Mouse (Mus musculus): Measurements from ENCODE around the gene Rdh7. TPM values are rescaled to one million over a fixed set of nuclear protein-coding genes. Genes with fewer than 3 reads are reported as not detected.

Rdh7 gene
- polyA plus RNA-seq (2012; rRNA removed; ENCODE audit: low replicate concordance): 40.9 and 82.5 TPM in 2 replicates

DNA sequence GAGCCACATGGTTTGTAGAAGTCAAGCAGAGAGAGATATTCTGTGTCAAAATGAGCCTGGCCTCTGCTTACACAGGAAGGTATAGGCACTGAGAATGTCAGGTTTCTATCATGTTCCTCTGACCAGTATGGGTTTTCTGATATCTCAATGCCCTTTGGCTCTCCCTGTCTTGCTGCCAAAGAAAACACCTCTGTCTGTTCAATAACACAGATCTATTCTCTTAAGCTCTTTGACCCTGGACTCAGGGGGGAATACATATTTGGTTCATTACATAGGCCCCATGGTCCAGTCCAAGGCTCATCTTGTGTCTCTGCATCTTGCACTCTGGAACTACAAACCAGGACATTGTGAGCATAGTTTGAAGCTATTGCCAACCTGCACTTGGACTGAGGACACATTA, at the start of gene Rdh7:
Rdh7 (minus strand) TSS at position 213 of the 400 bp plus-strand sequence.

DNA sequence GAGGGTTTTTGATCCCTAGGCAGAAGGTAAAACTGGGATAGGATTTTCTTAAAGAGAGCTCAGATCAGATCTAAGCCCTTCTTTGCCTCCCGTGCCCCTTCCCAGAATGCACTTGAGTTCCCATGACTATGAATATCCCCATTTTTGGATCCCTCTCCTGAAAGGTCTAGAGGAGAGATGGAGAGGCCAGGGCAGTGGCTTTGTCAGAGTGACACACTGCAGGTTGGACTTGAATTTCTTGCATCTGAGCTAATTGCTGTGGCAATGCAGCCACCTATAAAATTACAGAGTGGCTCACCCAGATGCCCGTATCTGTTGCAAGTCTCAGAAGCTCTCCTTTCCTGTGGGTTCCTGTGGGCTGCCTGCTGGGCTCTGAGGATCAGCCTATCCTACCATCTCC, 9.6 kb upstream of the Rdh7 start, which contains the start of gene Sdr9c7:
Sdr9c7 (plus strand) TSS at position 301 of the 400 bp plus-strand sequence.

DNA sequence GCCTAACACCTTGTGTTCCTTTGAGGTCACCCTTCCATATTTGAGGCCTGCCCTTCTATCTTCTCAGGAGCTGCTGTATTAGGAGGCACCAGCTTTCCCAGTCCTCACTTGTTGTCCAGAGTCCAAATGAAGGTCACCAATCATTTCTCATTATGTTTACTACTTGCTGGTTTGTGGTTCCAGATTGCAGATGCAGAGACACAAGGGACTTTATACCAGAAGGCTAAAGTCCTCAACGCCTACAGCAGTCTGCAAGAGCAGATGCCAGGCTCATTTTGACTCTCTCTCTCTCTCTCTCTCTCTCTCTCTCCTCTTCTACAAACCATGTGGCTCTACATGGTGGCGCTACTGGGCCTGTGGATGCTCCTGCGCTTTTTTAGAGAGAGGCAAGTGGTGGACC, 22.4 kb downstream of the Rdh7 start, which contains the start of gene Rdh16f2:
Rdh16f2 (plus strand) TSS at position 243 of the 400 bp plus-strand sequence.

DNA sequence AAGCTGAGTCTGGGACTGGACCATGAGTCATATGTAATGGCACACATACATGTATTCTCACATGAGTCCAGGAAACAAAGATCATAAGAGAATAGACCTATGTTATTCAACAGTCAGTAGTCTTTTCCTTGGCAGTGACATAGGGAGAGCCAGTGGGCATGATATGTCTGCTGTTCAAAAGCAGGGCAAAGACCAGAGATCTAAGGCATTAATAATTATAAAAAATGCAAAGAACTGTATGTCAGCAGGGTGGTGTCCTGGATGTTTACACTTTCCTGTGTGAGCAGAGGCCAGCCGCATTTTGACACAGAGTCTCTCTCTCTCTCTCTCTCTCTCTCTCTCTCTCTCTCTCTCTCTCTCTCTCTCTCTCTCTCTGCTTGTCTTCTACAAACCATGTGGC, 39.0 kb downstream of the Rdh7 start, which contains the start of gene Rdh19:
Rdh19 (plus strand) TSS at position 301 of the 400 bp plus-strand sequence.

Other genes starting within 250 kb of the Rdh7 start
- gene Stat6, start 245.8 kb downstream of the Rdh7 start, polyA plus RNA-seq (2012; rRNA removed; ENCODE audit: low replicate concordance): 52.2 and 71.9 TPM in 2 replicates
- gene Nemp1, start 221.9 kb downstream of the Rdh7 start, polyA plus RNA-seq (2012; rRNA removed; ENCODE audit: low replicate concordance): 1.3 and 1.6 TPM in 2 replicates
- 25.5 and 39.5 TPM in 2 replicates for gene Nab2, start 220.2 kb downstream of the Rdh7 start, polyA plus RNA-seq (2012; rRNA removed; ENCODE audit: low replicate concordance)
- 179 and 405 TPM in 2 replicates for gene Myo1a, start 183.6 kb downstream of the Rdh7 start, polyA plus RNA-seq (2012; rRNA removed; ENCODE audit: low replicate concordance)
- gene Tac2, start 164.3 kb downstream of the Rdh7 start, polyA plus RNA-seq (2012; rRNA removed; ENCODE audit: low replicate concordance): 0.32 TPM in 1 of 2 replicates, not detected in the other
- gene Zbtb39, start 149.3 kb downstream of the Rdh7 start, polyA plus RNA-seq (2012; rRNA removed; ENCODE audit: low replicate concordance): 3.1 and 4.5 TPM in 2 replicates
- 1.1 and 2.3 TPM in 2 replicates for gene Gpr182, start 137.1 kb downstream of the Rdh7 start, polyA plus RNA-seq (2012; rRNA removed; ENCODE audit: low replicate concordance)
- gene Rdh1, start 129.1 kb downstream of the Rdh7 start, polyA plus RNA-seq (2012; rRNA removed; ENCODE audit: low replicate concordance): 0.06 TPM in 1 of 2 replicates, not detected in the other
- gene Rdh16f1, start 129.0 kb downstream of the Rdh7 start, polyA plus RNA-seq (2012; rRNA removed; ENCODE audit: low replicate concordance): not detected in 2 replicates
- 3.4 and 31.0 TPM in 2 replicates for gene Rdh9, start 112.4 kb downstream of the Rdh7 start, polyA plus RNA-seq (2012; rRNA removed; ENCODE audit: low replicate concordance)
- 2.1 and 3.5 TPM in 2 replicates for gene Rdh16, start 87.7 kb downstream of the Rdh7 start, polyA plus RNA-seq (2012; rRNA removed; ENCODE audit: low replicate concordance)
- gene Rdh19, start 38.9 kb downstream of the Rdh7 start, polyA plus RNA-seq (2012; rRNA removed; ENCODE audit: low replicate concordance): not detected in 2 replicates
- gene Rdh16f2, start 22.3 kb downstream of the Rdh7 start, polyA plus RNA-seq (2012; rRNA removed; ENCODE audit: low replicate concordance): 2.6 and 5.4 TPM in 2 replicates
- gene Sdr9c7, start 9.7 kb upstream of the Rdh7 start, polyA plus RNA-seq (2012; rRNA removed; ENCODE audit: low replicate concordance): 0.15 and 0.32 TPM in 2 replicates
- gene Hsd17b6, start 118.8 kb upstream of the Rdh7 start, polyA plus RNA-seq (2012; rRNA removed; ENCODE audit: low replicate concordance): 33.8 and 58.5 TPM in 2 replicates
- gene Prim1, start 126.4 kb upstream of the Rdh7 start, polyA plus RNA-seq (2012; rRNA removed; ENCODE audit: low replicate concordance): 0.87 and 1.6 TPM in 2 replicates
- gene Naca, start 146.8 kb upstream of the Rdh7 start, polyA plus RNA-seq (2012; rRNA removed; ENCODE audit: low replicate concordance): 82.6 and 172 TPM in 2 replicates
- gene Ptges3, start 170.1 kb upstream of the Rdh7 start, polyA plus RNA-seq (2012; rRNA removed; ENCODE audit: low replicate concordance): 37.4 and 83.8 TPM in 2 replicates
- gene Atp5b, start 194.5 kb upstream of the Rdh7 start, polyA plus RNA-seq (2012; rRNA removed; ENCODE audit: low replicate concordance): 6,260 and 7,330 TPM in 2 replicates
- 18.9 and 20.4 TPM in 2 replicates for gene Baz2a, start 202.8 kb upstream of the Rdh7 start, polyA plus RNA-seq (2012; rRNA removed; ENCODE audit: low replicate concordance)